Mouse (Mus musculus): ENCODE measurements around the gene Pheta2.

- no peak for TF ChIP-seq EP300 (IDR thresholded peaks at IDR 0.05; ENCODE audit: low read depth)
- TF ChIP-seq CTCF (IDR thresholded peaks at IDR 0.05; ENCODE audit: low read depth), result no peak
Observed at GRCm38 (mm10) chr15:82372446-82372845, 33.7 kb downstream of the Pheta2 start.
